Mouse (Mus musculus) liver, adult 2 months (tissue): ENCODE measurements at regions not wholly inside any gene's neighbourhood (a gene's known extent, or its start where the extent isn't known, plus 50 kb on each side); places are given as distances from the start of the nearest gene placed in this dataset.

Experiments used
- DNase-seq: peaks from one replicate; pipeline ENCODE4 v3.0.0-alpha.2; 2011; ENCODE audit warnings: low read depth, low spot score; ENCODE audit errors: extremely low read depth
- H3K27ac ChIP-seq: fragments of 200-500 bp; replicated peaks from 2 replicates; pipeline ENCODE4 v1.5.1; 2012; ENCODE audit warnings: low read depth, mild to moderate bottlenecking, control low read depth, inconsistent platforms, low read length; ENCODE audit not compliant: insufficient read depth
- H3K27me3 ChIP-seq: fragments of 200-500 bp; 2 replicates; pipeline ENCODE4 v1.6.1; 2012; ENCODE audit warnings: mild to moderate bottlenecking, moderate library complexity, low read length, inconsistent platforms; ENCODE audit not compliant: control insufficient read depth, insufficient read depth
- H3K36me3 ChIP-seq: fragments of 200-500 bp; 2 replicates; pipeline ENCODE4 v1.6.1; 2012; ENCODE audit warnings: low read length, inconsistent platforms; ENCODE audit not compliant: control insufficient read depth, insufficient read depth
- H3K4me1 ChIP-seq: fragments of 200-500 bp; 2 replicates; pipeline ENCODE4 v1.6.1; 2011; ENCODE audit warnings: low read length; ENCODE audit not compliant: control insufficient read depth, insufficient read depth
- H3K4me3 ChIP-seq: fragments of 200-500 bp; 2 replicates; pipeline ENCODE4 v1.5.1; 2011; ENCODE audit warnings: low read depth, mild to moderate bottlenecking, control low read depth, low read length, moderate library complexity; ENCODE audit not compliant: insufficient read depth
- H3K79me2 ChIP-seq: fragments of 200-500 bp; 2 replicates; pipeline ENCODE4 v1.6.1; 2012; ENCODE audit warnings: inconsistent platforms, mild to moderate bottlenecking, low read length, moderate library complexity; ENCODE audit not compliant: control insufficient read depth, insufficient read depth
- H3K9ac ChIP-seq: fragments of 200-500 bp; 2 replicates; pipeline ENCODE4 v1.6.1; 2012; ENCODE audit warnings: low read depth, mild to moderate bottlenecking, control low read depth, inconsistent platforms, low read length
- CTCF ChIP-seq: fragments of 200-500 bp; IDR thresholded peaks from 2 replicates; pipeline ENCODE4 v1.5.1; 2011; ENCODE audit warnings: low read depth, low read length, control low read depth
- POLR2A ChIP-seq: fragments of 200-500 bp; IDR thresholded peaks from 2 replicates; pipeline ENCODE4 v1.6.1; 2011; ENCODE audit warnings: low read length, control low read depth; ENCODE audit not compliant: insufficient read depth; ENCODE audit errors: extremely low read depth
- WGBS: fragments of 180-500 bp; shearing (Covaris S2); methylation state at CpG from one replicate; pipeline ENCODE4 v1.1.7; 2018; 5-methylcytosine and 5-hydroxymethylcytosine counted together

- Histone ChIP-seq H3K27me3 (no peaks in the 10 kb centered on the region), H3K9ac (no peak overlapping the region), H3K4me1 (no peaks in the 10 kb centered on the region), H3K79me2 (no peaks in the 10 kb centered on the region), H3K4me3 (no peak overlapping the region), H3K36me3 (no peaks in the 10 kb centered on the region), H3K27ac (no peak overlapping the region)
- no peak for TF ChIP-seq POLR2A
- TF ChIP-seq CTCF = no peak
- no peak for DNase-seq
- WGBS = 84% methylated on average over 2 of the region's 2 CpGs
Measured at GRCm38 (mm10) chr5:97595916-97596315, 139.1 kb upstream of the Gk2 start.

- H3K4me1 ChIP-seq = no peaks in the 10 kb centered on the region
- TF ChIP-seq POLR2A = no peak
- TF ChIP-seq CTCF = no peak
- H3K36me3 ChIP-seq = no peaks in the 10 kb centered on the region
- H3K27me3 ChIP-seq = no peaks in the 10 kb centered on the region
- no peak overlapping the region for H3K9ac ChIP-seq
- no peaks in the 10 kb centered on the region for H3K79me2 ChIP-seq
- DNase-seq = no peak
- no peak overlapping the region for H3K27ac ChIP-seq
- 71% methylated on average over 7 of the region's 7 CpGs for WGBS
- H3K4me3 ChIP-seq = no peak overlapping the region
Measured at GRCm38 (mm10) chr5:97594081-97594480, 137.3 kb upstream of the Gk2 start.

- Histone ChIP-seq H3K4me1 (no peaks in the 10 kb centered on the region), H3K36me3 (no peaks in the 10 kb centered on the region), H3K9ac (no peak overlapping the region), H3K27ac (no peak overlapping the region), H3K4me3 (no peak overlapping the region), H3K27me3 (no peaks in the 10 kb centered on the region), H3K79me2 (no peaks in the 10 kb centered on the region)
- no peak for TF ChIP-seq CTCF
- no peak for TF ChIP-seq POLR2A
- no peak for DNase-seq
- 82% methylated on average over 2 of the region's 2 CpGs for WGBS
Measured at GRCm38 (mm10) chr5:97582509-97582908, 125.7 kb upstream of the Gk2 start.

- 72% methylated on average over 5 of the region's 5 CpGs for WGBS
- no peak for DNase-seq
- H3K4me1 ChIP-seq = no peaks in the 10 kb centered on the region
- no peak for TF ChIP-seq POLR2A
- no peak for TF ChIP-seq CTCF
- H3K27ac ChIP-seq = no peak overlapping the region
- no peak overlapping the region for H3K4me3 ChIP-seq
- H3K36me3 ChIP-seq = no peaks in the 10 kb centered on the region
- H3K79me2 ChIP-seq = no peaks in the 10 kb centered on the region
- no peak overlapping the region for H3K9ac ChIP-seq
- H3K27me3 ChIP-seq = no peaks in the 10 kb centered on the region
Measured at GRCm38 (mm10) chr5:97565486-97565885, 108.7 kb upstream of the Gk2 start.

GRCm38 (mm10) chr5:97563724-97564123 is 106.9 kb upstream of the Gk2 start:
- H3K4me1 ChIP-seq = no peaks in the 10 kb centered on the region
- no peak for DNase-seq
- no peak overlapping the region for H3K27ac ChIP-seq
- no peak overlapping the region for H3K4me3 ChIP-seq
- TF ChIP-seq CTCF (no peak), POLR2A (no peak)
- no peaks in the 10 kb centered on the region for H3K79me2 ChIP-seq
- WGBS = 78% methylated on average over 6 of the region's 6 CpGs
- H3K36me3 ChIP-seq = no peaks in the 10 kb centered on the region
- no peak overlapping the region for H3K9ac ChIP-seq
- H3K27me3 ChIP-seq = no peaks in the 10 kb centered on the region

- no peaks in the 10 kb centered on the region for H3K79me2 ChIP-seq
- no peaks in the 10 kb centered on the region for H3K36me3 ChIP-seq
- no peak overlapping the region for H3K9ac ChIP-seq
- no peak overlapping the region for H3K27ac ChIP-seq
- 65% methylated on average over 6 of the region's 6 CpGs for WGBS
- TF ChIP-seq POLR2A (no peak), CTCF (no peak)
- no peak for DNase-seq
- no peaks in the 10 kb centered on the region for H3K27me3 ChIP-seq
- H3K4me1 ChIP-seq = no peaks in the 10 kb centered on the region
- H3K4me3 ChIP-seq = no peak overlapping the region
Measured at GRCm38 (mm10) chr5:97554274-97554673, 97.5 kb upstream of the Gk2 start.
